Mouse (Mus musculus) liver, postnatal 0 days (tissue): ENCODE data around the gene C1ql4. TPM values are rescaled to one million over a fixed set of nuclear protein-coding genes. Genes with fewer than 3 reads are reported as not detected.
"Not testable (repeated sequence)": the region's sequence is repeated elsewhere in the genome, so short reads cannot be mapped to it uniquely, and the experiment has no call there.

Source experiments
- ATAC-seq: fragments of 200-750 bp; cut with Nextera tagmentation; 2 replicates; pipeline ENCODE4 v1.8.0; 2017; ENCODE audit warnings: mild to moderate bottlenecking, moderate library complexity
- DNase-seq: peaks from one replicate; pipeline ENCODE4 v3.0.0-alpha.2; 2016
- H3K27ac ChIP-seq: fragments of 300-500 bp; sonication (generic); 2 replicates; pipeline ENCODE4 v1.5.1; 2014; ENCODE audit warnings: antibody characterized with exemption, moderate library complexity, mild to moderate bottlenecking, low read depth
- H3K27me3 ChIP-seq: fragments of 300-500 bp; sonication (generic); 2 replicates; pipeline ENCODE4 v1.6.1; 2014; ENCODE audit warnings: low read length, control low read depth, mixed read lengths; ENCODE audit not compliant: insufficient read depth
- H3K36me3 ChIP-seq: fragments of 300-500 bp; sonication (generic); replicated peaks from 2 replicates; pipeline ENCODE4 v1.6.1; 2014; ENCODE audit warnings: mild to moderate bottlenecking, control low read depth, low read length, moderate library complexity, mixed read lengths; ENCODE audit not compliant: insufficient read depth
- H3K4me1 ChIP-seq: fragments of 300-500 bp; sonication (generic); 2 replicates; pipeline ENCODE4 v1.6.1; 2014; ENCODE audit warnings: antibody characterized with exemption, mild to moderate bottlenecking, control low read depth; ENCODE audit not compliant: insufficient read depth
- H3K4me2 ChIP-seq: fragments of 300-500 bp; sonication (generic); 2 replicates; pipeline ENCODE4 v1.6.1; 2014; ENCODE audit warnings: low read depth, mild to moderate bottlenecking, low read length, moderate library complexity, mixed read lengths
- H3K4me3 ChIP-seq: fragments of 300-500 bp; sonication (generic); 2 replicates; pipeline ENCODE4 v1.5.1; 2014; ENCODE audit warnings: low read depth, low read length
- H3K9ac ChIP-seq: fragments of 300-500 bp; sonication (generic); replicated peaks from 2 replicates; pipeline ENCODE4 v1.6.1; 2014; ENCODE audit warnings: mild to moderate bottlenecking, moderate library complexity
- H3K9me3 ChIP-seq: fragments of 300-500 bp; sonication (generic); 2 replicates; pipeline ENCODE4 v1.6.1; 2016; ENCODE audit warnings: mild to moderate bottlenecking, control low read depth, low read length, mixed read lengths
- CTCF ChIP-seq: sonication (generic); IDR thresholded peaks from 2 replicates; pipeline ENCODE4 v1.5.1; 2016; ENCODE audit warnings: antibody characterized with exemption, low read depth
- EP300 ChIP-seq: IDR thresholded peaks from 2 replicates; pipeline ENCODE4 v1.6.1; 2016; ENCODE audit warnings: antibody characterized with exemption, low read depth, mild to moderate bottlenecking
- WGBS: fragments of 180-500 bp; shearing (Covaris S2); extraction: QIAGEN DNeasy Blood & Tissue Kit; methylation state at CpG from one replicate; pipeline ENCODE4 v1.1.7; 2014; ENCODE audit not compliant: insufficient replicate concordance; 5-methylcytosine and 5-hydroxymethylcytosine counted together
- polyA plus RNA-seq: library from polyadenylated mRNA; unstranded; fragments of >200 nt; fragmentation: Nextera tagmentation; extraction: Ambion mirVana; gene quantifications from 2 replicates; pipeline ENCODE4 v1.2.1, GENCODE M21; 2015

The C1ql4 gene
- polyA plus RNA-seq, 1 experiment from 2014 or later, result 0.12 TPM

DNA sequence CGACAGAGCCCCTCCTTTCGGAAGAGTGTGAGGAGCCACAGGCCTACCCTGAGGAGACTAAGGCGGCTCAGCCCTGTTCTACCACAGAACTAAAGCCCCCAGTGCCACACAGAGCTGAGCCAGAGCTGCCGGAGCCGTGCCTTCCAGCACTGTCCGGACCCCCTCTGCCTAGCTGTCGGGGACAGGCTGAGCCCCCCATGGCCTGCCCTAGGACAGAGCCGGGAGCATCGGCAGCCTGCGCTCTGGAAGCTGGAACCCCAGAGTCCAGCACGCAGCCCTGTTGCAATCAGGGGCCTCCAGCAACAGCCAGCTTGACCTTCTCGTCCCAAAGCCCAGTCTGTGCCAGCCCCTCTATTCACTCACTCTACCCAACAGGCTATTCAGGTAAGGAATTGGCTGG, 5.3 kb downstream of the C1ql4 start:
- DNase-seq (no peak), ATAC-seq (no peak)
- 92% methylated on average over 11 of the region's 12 CpGs for WGBS
- H3K4me2 ChIP-seq, result no peak overlapping the region
- H3K9ac ChIP-seq, result no peak overlapping the region
- peaks cover 22% of the 10 kb centered on the region for H3K27me3 ChIP-seq
- no peaks in the 10 kb centered on the region for H3K9me3 ChIP-seq
- H3K36me3 ChIP-seq, result peaks cover 24% of the 10 kb centered on the region; the same call in 1 of the 2 replicates
- no peak overlapping the region for H3K4me3 ChIP-seq
- no peak overlapping the region for H3K27ac ChIP-seq
- peaks cover 6% of the 10 kb centered on the region for H3K4me1 ChIP-seq
- TF ChIP-seq EP300 (no peak), CTCF (no peak)

DNA sequence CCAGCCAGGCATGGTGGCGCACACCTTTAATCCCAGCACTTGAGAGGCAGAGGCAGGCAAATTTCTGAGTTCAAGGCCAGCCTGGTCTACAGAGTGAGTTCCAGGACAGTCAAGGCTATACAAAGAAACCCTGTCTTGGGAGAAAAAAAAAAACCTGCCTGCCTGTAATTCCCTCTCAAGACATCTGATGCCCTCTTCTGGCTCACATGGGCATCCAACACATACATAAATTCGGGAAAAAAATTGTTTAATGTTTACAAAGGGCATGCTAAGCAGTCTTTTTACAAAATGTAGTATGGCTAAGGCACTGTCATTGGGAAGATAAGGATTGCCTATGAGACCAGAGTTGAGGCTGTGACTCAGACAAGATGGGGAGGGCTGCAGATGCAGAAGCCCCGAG, 7.8 kb downstream of the C1ql4 start:
- ATAC-seq, result no peak
- 70% methylated on average over 3 of the region's 3 CpGs for WGBS
- no peak for TF ChIP-seq CTCF
- no peak for TF ChIP-seq EP300

GRCm38 (mm10) chr15:99078181-99078910, 9.3 kb downstream of the C1ql4 start:
- no peak overlapping the region for H3K4me3 ChIP-seq
- H3K36me3 ChIP-seq, result peaks cover 28% of the 10 kb centered on the region; the same call in 1 of the 2 replicates
- no peak for DNase-seq
- no peak for ATAC-seq
- 75% methylated on average over 14 of the region's 15 CpGs for WGBS
- H3K9me3 ChIP-seq, result no peaks in the 10 kb centered on the region
- H3K27me3 ChIP-seq, result no peaks in the 10 kb centered on the region
- no peak overlapping the region for H3K27ac ChIP-seq
- H3K9ac ChIP-seq, result no peak overlapping the region
- H3K4me1 ChIP-seq, result peaks cover 10% of the 10 kb centered on the region
- no peak overlapping the region for H3K4me2 ChIP-seq
- TF ChIP-seq CTCF (no peak), EP300 (no peak)

More for the DNA sequence above, 7.8 kb downstream of the C1ql4 start:
- Histone ChIP-seq H3K27me3 (peaks cover 7% of the 10 kb centered on the region; the same call in 1 of the 2 replicates), H3K9ac (no peak overlapping the region), H3K27ac (no peak overlapping the region), H3K4me3 (no peak overlapping the region), H3K4me1 (peaks cover 10% of the 10 kb centered on the region), H3K4me2 (no peak overlapping the region), H3K36me3 (peaks cover 28% of the 10 kb centered on the region; the same call in 1 of the 2 replicates), H3K9me3 (no peaks in the 10 kb centered on the region)
- no peak for DNase-seq

GRCm38 (mm10) chr15:99076011-99076410, 11.6 kb downstream of the C1ql4 start:
- peak overlapping the region; percentile 78 for H3K4me2 ChIP-seq
- H3K9me3 ChIP-seq, H3K27ac ChIP-seq, DNase-seq, H3K27me3 ChIP-seq, ATAC-seq: not testable (repeated sequence)
- peaks cover 10% of the 10 kb centered on the region for H3K4me1 ChIP-seq
- peaks cover 18% of the 10 kb centered on the region; the same call in 1 of the 2 replicates for H3K36me3 ChIP-seq
- H3K4me3 ChIP-seq, result peak overlapping the region; percentile 69; the same call in 1 of the 2 replicates
- peak overlapping the region; percentile 78; the same call in 1 of the 2 replicates for H3K9ac ChIP-seq
- WGBS, result 96% methylated on average over 3 of the region's 3 CpGs

DNA sequence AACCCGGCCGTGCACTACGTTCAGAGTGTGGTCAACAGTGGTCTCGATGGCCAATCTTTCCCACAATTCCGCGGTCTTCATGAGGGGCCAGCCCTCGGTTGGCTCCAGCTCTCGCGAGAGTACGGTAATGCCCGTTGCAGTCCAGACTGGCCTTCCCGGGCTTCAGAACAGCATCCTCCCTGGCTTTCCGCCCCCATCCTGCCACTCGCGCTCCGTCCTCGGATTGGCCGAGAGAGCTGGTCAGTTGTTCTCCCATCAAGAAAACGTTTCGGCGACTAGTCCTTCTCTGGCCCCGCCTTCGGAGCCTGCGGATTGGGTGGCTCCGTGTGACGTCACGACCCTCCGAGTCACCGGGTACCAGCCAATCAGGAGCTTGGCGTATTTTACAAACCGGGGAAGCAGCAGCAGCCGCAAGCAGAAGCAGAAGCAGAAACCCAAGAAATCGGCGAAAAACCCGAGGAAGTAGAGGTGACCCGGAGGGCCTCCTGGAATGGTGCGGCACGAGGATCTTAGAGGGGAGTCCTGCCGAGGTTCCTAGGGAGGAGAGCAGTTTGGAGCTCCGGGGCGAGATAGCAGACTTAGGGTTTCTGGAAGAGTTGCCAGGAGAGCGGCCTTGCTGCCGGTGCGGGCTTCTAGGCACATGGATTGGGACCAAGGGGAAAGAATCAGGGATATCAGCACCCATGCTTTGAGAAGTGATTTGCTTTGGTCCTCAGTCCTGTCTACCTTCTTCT, 12.8 kb downstream of the C1ql4 start:
- TF ChIP-seq CTCF, result no peak
- no peak for TF ChIP-seq EP300
- Histone ChIP-seq H3K4me2 (peak overlapping the region; percentile 78), H3K4me1 (peaks cover 10% of the 10 kb centered on the region), H3K4me3 (peak overlapping the region; percentile 69), H3K27me3 (no peaks in the 10 kb centered on the region), H3K9me3 (no peaks in the 10 kb centered on the region), H3K9ac (peak overlapping the region; percentile 78), H3K36me3 (peaks cover 13% of the 10 kb centered on the region; the same call in 1 of the 2 replicates), H3K27ac (peak overlapping the region; percentile 89)
- under 1% methylated on average over 44 of the region's 44 CpGs for WGBS
- peak; percentile 97 for DNase-seq
- ATAC-seq, result peak; percentile 97

- WGBS, result 21% methylated on average over 9 of the region's 9 CpGs
- H3K4me2 ChIP-seq, result peak within 1 kb of the TSS; percentile 78
- peak; percentile 29 for ATAC-seq
These were observed 13.5 kb downstream of the C1ql4 start, which contains the start of gene Troap for GRCm38 (mm10) chr15:99074019-99074599. Troap (plus strand) TSS chr15:99074575.

More at GRCm38 (mm10) chr15:99074019-99074599, 13.5 kb downstream of the C1ql4 start, which contains the start of gene Troap:
- Histone ChIP-seq H3K27me3 (no peaks in the 10 kb centered on the region), H3K4me1 (peaks cover 10% of the 10 kb centered on the region), H3K9me3 (no peaks in the 10 kb centered on the region), H3K27ac (peak within 1 kb of the TSS; percentile 89), H3K9ac (peak within 1 kb of the TSS; percentile 78), H3K4me3 (peak within 1 kb of the TSS; percentile 69), H3K36me3 (peaks cover 13% of the 10 kb centered on the region; the same call in 1 of the 2 replicates)
- TF ChIP-seq EP300 (no peak), CTCF (no peak)
- DNase-seq, result no peak
